Mouse (Mus musculus) cortical plate, adult 2 months (tissue): ENCODE data around the gene Olfr429. TPM values are rescaled to one million over a fixed set of nuclear protein-coding genes. Genes with fewer than 3 reads are reported as not detected.
"Not testable (repeated sequence)": the region's sequence is repeated elsewhere in the genome, so short reads cannot be mapped to it uniquely, and the experiment has no call there.

Experiments used
- H3K27ac ChIP-seq: fragments of 200-500 bp; 2 replicates; pipeline ENCODE4 v1.5.1; 2012; ENCODE audit warnings: low read length, control low read depth, inconsistent platforms; ENCODE audit not compliant: insufficient read depth
- H3K4me1 ChIP-seq: fragments of 200-500 bp; 2 replicates; pipeline ENCODE4 v1.6.1; 2011; ENCODE audit warnings: low read length; ENCODE audit not compliant: control insufficient read depth, insufficient read depth
- H3K4me3 ChIP-seq: fragments of 200-500 bp; 2 replicates; pipeline ENCODE4 v1.5.1; 2011; ENCODE audit warnings: mild to moderate bottlenecking, low read length, control low read depth; ENCODE audit not compliant: insufficient read depth
- CTCF ChIP-seq: fragments of 200-500 bp; IDR thresholded peaks from 2 replicates; pipeline ENCODE4 v1.5.1; 2011; ENCODE audit warnings: mild to moderate bottlenecking, control low read depth, low read length; ENCODE audit not compliant: insufficient read depth; ENCODE audit errors: extremely low read depth
- POLR2A ChIP-seq: fragments of 200-500 bp; IDR thresholded peaks from 2 replicates; pipeline ENCODE4 v1.6.1; 2011; ENCODE audit warnings: mild to moderate bottlenecking, low read length, control low read depth; ENCODE audit not compliant: insufficient read depth; ENCODE audit errors: extremely low read depth
- polyA plus RNA-seq: library from polyadenylated mRNA; depleted of rRNA; stranded (reverse); fragments of >200 nt; gene quantifications from 2 replicates; pipeline ENCODE4 v1.2.3, GENCODE M21; 2012; rRNA removed

Olfr429 gene
- not detected in 2 replicates for polyA plus RNA-seq

DNA sequence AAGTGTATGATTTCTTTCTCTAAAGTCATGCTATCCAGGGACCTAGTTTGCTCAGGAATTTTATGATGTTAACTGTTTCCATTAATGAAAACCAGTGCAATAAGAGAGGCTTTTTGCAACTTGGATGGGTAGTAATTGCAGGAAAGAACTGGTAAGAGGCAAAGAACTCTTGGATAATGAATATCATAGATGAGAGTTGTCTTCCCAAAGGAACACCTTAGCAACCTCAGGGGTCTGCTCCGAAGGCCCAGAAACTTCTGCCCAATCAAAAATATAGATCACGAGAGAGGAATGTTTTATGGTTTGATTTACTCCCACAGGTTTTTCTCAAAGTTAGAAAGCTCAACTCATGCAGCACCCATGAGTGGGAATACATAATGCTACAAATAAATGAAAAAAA lies at the start of gene Olfr429:
Gene Olfr429 (plus strand): TSS at position 301 of the 400 bp plus-strand sequence.
- Histone ChIP-seq H3K27ac (no peak within 1 kb of the TSS), H3K4me1 (no peaks in the 10 kb centered on the region), H3K4me3 (no peak within 1 kb of the TSS)
- TF ChIP-seq POLR2A (no peak), CTCF (no peak)

DNA sequence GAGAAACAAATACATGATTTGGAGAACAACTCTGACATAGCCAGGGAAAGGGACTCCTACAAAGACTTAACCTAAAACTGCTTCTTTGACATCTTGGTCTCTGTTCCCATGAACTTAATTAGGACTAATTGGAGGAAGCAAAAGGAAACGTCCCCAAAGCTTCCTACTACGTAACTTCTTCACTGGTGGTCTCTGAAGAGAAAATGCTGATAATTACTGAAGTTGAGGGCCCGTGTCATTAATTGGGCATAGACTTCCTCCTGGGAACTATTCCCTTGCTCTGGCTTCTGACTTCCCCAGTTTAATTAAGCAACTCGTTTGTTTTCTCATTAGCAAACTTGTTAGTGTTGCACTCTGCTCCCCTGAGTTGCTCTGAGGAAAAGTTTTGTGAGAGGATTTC lies 48.3 kb upstream of the Olfr429 start:
- H3K4me1 ChIP-seq = no peaks in the 10 kb centered on the region
- H3K4me3 ChIP-seq = no peak overlapping the region
- no peak overlapping the region for H3K27ac ChIP-seq
- TF ChIP-seq CTCF = no peak
- no peak for TF ChIP-seq POLR2A

DNA sequence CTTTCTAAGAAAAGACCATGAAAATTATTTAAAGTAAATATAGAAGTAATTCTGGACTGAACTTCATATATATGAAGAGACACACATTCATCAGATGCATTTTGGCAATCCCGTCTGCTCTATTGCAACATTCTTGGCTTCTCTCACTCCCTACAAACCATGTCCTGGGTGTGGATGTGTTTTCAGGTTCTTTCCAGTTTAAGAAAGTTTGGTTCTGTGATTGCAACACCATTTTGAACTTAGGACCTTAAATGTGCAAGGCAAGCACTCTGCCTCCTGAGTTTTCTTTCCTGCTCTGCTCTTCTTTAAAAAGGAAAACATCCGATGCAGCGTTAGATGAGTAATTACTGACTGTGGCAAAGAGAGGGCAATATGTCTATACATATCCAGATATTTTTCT lies 45.7 kb upstream of the Olfr429 start:
- TF ChIP-seq CTCF (no peak), POLR2A (no peak)
- H3K4me3 ChIP-seq = no peak overlapping the region
- H3K27ac ChIP-seq = no peak overlapping the region
- H3K4me1 ChIP-seq = no peaks in the 10 kb centered on the region

DNA sequence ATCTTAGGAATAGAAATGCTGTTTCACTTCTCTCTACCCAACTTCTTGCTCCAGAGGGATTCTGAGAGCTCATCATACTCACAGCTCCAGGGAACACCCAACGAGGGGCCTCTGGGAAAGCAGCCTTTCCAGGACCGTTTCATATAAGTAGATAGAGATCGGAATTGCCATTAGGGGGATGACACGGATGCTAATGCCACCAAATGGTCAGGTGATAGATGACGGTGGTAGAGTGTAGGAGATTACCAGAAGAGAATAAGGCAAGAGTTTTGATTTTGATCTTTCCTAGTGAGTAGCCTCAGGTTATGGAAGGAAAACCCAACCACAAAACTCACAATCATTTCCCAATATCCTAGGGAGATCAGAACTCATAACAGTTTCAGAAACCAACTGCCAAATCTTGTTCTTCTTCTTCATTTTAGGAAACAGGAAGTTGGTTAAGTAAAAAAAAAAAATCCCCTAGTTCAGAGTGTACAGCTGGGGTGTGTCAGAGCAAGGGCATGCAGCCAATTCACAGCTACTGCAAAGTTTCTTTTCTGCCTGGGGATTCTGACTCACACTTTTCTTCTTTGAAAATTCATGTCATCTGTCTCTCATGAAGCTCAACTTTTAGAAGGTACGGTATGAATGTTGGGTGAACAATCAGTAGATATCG lies 43.5 kb upstream of the Olfr429 start, which contains the start of gene Olfr433:
Gene Olfr433 (plus strand): TSS at position 183 of the 655 bp plus-strand sequence.
- no peak within 1 kb of the TSS for H3K4me3 ChIP-seq
- no peaks in the 10 kb centered on the region for H3K4me1 ChIP-seq
- H3K27ac ChIP-seq = no peak within 1 kb of the TSS
- no peak for TF ChIP-seq CTCF

DNA sequence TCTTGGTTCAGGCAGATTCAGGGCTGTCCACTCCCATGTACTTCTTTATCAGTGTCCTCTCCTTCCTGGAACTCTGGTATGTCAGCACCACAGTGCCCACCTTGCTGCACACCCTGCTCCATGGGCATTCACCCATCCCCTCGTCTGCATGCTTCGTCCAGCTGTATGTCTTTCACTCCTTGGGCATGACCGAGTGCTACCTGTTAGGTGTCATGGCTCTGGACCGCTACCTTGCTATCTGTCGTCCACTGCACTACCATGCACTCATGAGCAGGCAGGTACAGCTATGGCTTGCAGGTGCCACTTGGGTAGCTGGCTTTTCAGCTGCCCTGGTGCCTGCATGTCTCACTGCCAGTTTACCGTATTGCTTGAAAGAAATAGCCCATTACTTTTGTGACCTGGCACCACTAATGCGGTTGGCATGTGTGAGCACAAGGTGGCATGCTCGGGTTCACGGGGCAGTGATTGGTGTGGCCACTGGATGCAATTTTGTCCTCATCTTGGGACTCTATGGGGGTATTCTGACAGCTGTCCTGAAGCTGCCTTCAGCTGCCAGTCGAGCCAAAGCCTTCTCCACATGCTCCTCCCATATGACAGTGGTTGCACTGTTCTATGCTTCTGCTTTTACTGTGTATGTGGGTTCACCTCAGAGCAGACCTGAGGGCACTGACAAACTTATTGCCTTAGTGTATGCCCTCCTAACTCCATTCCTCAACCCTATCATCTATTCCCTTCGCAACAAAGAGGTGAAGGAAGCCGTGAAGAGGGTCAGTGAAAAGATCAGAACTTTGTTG lies 41.8 kb upstream of the Olfr429 start:
- not testable (repeated sequence) for H3K27ac ChIP-seq, H3K4me1 ChIP-seq, H3K4me3 ChIP-seq

DNA sequence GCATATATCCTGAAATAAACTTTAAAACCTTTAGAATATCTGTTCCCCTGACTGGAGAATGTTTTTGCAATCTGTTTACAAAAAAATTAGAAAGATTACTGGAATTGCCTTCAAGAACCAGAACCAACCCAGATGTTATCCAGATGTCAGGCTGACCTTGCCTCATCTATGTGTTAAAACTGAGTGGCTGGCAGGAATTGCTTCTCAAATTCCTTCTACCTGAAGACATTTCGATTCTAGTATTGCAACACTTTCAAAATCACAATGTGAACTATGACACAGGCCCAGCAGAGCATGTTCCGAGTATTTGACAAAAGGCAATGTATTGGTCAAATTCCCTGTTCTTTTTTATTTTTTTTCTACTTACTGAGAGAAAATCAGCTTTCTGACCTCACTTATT lies 39.7 kb upstream of the Olfr429 start:
- H3K27ac ChIP-seq = no peak overlapping the region
- TF ChIP-seq POLR2A (no peak), CTCF (no peak)
- no peak overlapping the region for H3K4me3 ChIP-seq
- no peaks in the 10 kb centered on the region for H3K4me1 ChIP-seq

DNA sequence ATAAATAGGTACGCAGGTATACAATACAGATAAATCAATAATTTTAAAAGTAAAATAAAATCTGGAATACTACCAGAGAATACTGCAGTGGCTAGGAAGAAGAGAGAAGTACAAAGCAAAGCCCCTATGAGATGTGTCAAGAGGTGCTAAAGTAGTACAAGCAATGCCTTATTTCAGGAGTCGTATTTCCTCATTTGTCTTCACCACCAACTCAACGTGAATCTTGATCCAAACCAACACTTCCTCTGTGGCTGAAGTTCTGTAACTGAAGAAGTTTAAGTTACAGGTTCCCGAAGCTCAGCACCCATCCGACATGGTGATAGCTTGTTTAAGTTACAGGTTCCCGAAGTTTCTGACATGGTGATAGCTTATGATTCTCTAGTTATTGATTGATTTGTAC lies 35.9 kb upstream of the Olfr429 start:
- H3K27ac ChIP-seq, H3K4me1 ChIP-seq, H3K4me3 ChIP-seq: not testable (repeated sequence)

DNA sequence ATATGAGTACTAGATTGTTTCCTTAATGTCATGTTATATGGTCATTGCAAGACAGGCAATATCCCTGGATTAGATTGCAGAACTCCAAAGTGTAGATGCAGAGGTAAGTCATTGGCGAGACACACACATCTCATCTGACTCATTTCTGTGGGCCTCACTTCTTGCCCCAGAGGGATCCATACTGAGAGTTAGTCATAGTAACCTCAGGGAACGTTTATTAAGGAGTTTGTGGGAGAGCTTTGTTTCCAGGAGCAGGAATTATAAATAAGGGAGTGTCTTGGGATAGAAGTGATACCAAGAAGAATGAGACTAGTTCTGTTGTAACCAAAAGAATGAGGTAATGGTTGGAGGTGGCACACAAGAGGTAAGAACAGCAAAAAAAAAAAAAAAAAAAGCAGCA lies 35.2 kb upstream of the Olfr429 start, which contains the start of gene Olfr432:
Gene Olfr432 (plus strand): TSS at position 313 of the 400 bp plus-strand sequence.
- TF ChIP-seq CTCF = no peak
- no peak for TF ChIP-seq POLR2A
- H3K4me3 ChIP-seq = no peak within 1 kb of the TSS
- no peaks in the 10 kb centered on the region for H3K4me1 ChIP-seq
- no peak within 1 kb of the TSS for H3K27ac ChIP-seq

DNA sequence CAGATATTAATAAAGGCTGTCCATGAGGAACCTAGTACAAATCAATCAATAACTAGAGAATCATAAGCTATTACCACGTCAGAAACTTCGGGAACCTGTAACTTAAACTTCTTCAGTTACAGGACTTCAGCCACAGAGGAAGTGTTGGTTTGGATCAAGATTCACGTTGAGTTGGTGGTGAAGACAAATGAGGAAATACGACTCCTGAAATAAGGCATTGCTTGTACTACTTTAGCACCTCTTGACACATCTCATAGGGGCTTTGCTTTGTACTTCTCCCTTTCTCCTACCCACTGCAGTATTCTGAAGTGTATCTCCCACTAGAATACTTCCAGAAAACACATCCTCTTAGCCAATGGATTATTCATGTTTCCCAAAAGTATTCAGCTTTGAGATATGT lies 34.8 kb upstream of the Olfr429 start:
- not testable (repeated sequence) for H3K27ac ChIP-seq, H3K4me3 ChIP-seq

DNA sequence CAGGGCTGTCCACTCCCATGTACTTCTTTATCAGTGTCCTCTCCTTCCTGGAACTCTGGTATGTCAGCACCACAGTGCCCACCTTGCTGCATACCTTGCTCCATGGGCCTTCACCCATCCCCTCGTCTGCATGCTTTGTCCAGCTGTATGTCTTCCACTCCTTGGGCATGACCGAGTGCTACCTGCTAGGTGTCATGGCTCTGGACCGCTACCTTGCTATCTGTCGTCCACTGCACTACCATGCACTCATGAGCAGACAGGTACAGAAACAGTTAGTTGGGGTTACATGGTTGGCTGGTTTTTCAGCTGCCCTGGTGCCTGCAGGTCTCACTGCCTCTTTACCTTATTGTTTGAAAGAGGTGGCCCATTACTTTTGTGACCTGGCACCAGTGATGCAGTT lies 33.6 kb upstream of the Olfr429 start:
- Histone ChIP-seq H3K4me3 (no peak overlapping the region), H3K4me1 (no peaks in the 10 kb centered on the region), H3K27ac (no peak overlapping the region)
- no peak for TF ChIP-seq CTCF
- no peak for TF ChIP-seq POLR2A

More for the DNA sequence above, 34.8 kb upstream of the Olfr429 start:
- H3K4me1 ChIP-seq = not testable (repeated sequence)

DNA sequence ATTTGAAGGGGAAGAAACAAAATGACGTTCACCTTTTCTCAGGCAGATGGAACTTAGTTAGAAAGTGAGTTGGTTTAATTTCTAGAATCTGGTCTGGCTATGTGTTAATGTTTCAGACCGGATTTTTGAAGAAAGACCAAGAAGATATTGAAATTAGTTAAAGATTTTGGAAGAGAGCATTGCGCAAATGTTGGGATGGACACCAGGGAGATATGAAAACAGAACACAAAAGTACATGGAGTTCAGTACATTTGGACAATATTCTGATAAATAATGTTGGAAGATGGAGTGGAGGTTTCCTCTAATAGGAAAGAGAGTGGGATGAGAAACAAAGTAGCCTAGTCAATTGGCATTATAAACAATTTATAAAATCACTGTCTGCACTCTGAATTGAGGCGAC lies 32.6 kb upstream of the Olfr429 start:
- Histone ChIP-seq H3K27ac (no peak overlapping the region), H3K4me1 (no peaks in the 10 kb centered on the region), H3K4me3 (no peak overlapping the region)
- TF ChIP-seq POLR2A (no peak), CTCF (no peak)
